Mouse (Mus musculus) heart, embryonic 16.5 days (tissue): ENCODE measurements at regions not wholly inside any gene's neighbourhood (a gene's known extent, or its start where the extent isn't known, plus 50 kb on each side); places are given as distances from the start of the nearest gene placed in this dataset.

Source experiments
- ATAC-seq: fragments of 200-750 bp; cut with Nextera tagmentation; replicated peaks from 2 replicates; pipeline ENCODE4 v1.8.0; 2017; ENCODE audit warnings: moderate number of reproducible peaks; ENCODE audit not compliant: insufficient read depth, low FRiP score; ENCODE audit errors: extremely low read depth
- H3K27ac ChIP-seq: fragments of 300-500 bp; sonication (generic); 2 replicates; pipeline ENCODE4 v1.5.1; 2014; ENCODE audit warnings: mild to moderate bottlenecking, low read length, control low read depth, moderate library complexity
- H3K27me3 ChIP-seq: fragments of 300-500 bp; sonication (generic); 2 replicates; pipeline ENCODE4 v1.6.1; 2014; ENCODE audit warnings: low read length, mixed read lengths; ENCODE audit not compliant: control insufficient read depth, insufficient read depth
- H3K36me3 ChIP-seq: fragments of 300-500 bp; sonication (generic); 2 replicates; pipeline ENCODE4 v1.6.1; 2014; ENCODE audit not compliant: control insufficient read depth, insufficient read depth
- H3K4me1 ChIP-seq: fragments of 300-500 bp; sonication (generic); 2 replicates; pipeline ENCODE4 v1.6.1; 2014; ENCODE audit warnings: low read length, mixed read lengths; ENCODE audit not compliant: control insufficient read depth, insufficient read depth
- H3K4me2 ChIP-seq: fragments of 300-500 bp; sonication (generic); 2 replicates; pipeline ENCODE4 v1.6.1; 2014; ENCODE audit warnings: low read depth, mild to moderate bottlenecking, control low read depth, low read length
- H3K4me3 ChIP-seq: fragments of 300-500 bp; sonication (generic); 2 replicates; pipeline ENCODE4 v1.5.1; 2014; ENCODE audit warnings: mild to moderate bottlenecking, control low read depth, low read length
- H3K9ac ChIP-seq: fragments of 300-500 bp; sonication (generic); 2 replicates; pipeline ENCODE4 v1.6.1; 2014; ENCODE audit warnings: low read length, control low read depth
- H3K9me3 ChIP-seq: fragments of 300-500 bp; sonication (generic); replicated peaks from 2 replicates; pipeline ENCODE4 v1.6.1; 2016; ENCODE audit warnings: low read length; ENCODE audit not compliant: control insufficient read depth
- WGBS: fragments of 180-500 bp; shearing (Covaris S2); extraction: QIAGEN DNeasy Blood & Tissue Kit; methylation state at CpG from one replicate; pipeline ENCODE4 v1.1.7; 2014; 5-methylcytosine and 5-hydroxymethylcytosine counted together

DNA sequence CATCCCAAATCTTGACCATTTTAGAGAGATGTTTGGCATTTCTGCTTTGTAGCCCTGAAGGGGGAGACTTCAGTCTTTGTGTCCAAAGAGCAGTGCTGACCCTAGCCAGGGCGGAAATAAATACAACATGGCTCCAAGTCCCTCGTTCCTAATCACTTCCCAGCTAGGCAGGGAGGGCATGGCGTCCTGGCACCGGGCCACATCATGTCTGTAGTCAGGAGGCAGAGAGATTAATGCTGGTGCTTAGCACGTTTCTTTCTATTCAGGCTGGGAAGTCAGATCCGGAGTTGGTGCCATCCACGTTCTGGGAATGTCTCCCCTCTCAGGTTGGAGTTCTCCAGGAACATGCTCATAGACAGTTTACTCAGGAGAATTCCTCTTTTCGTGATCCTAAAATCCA, 206.3 kb upstream of the Zfp64 start:
- H3K9ac ChIP-seq: no peak overlapping the region
- ATAC-seq: no peak

DNA sequence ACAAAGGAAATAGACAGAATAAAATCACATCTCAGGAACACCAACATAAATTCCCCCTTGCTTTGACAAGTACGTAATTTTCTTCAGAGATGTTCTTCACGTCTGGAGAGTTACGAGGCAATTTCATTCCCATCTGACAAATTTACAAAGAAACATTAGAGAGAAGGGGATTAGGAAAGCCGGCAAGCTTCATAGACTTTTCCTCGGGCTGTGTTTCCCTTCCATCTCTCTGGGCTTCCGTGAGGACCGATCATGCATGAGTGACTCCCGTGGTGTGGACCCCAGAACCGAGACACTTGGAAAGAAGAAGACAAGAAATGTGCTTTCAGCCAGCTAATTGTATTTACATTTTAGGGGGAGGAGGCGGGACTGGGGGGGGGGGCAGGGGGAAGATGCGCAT, 203.4 kb upstream of the Zfp64 start:
- Histone ChIP-seq H3K4me1 (no peaks in the 10 kb centered on the region), H3K4me3 (no peak overlapping the region), H3K4me2 (no peak overlapping the region), H3K9me3 (no peaks in the 10 kb centered on the region), H3K9ac (no peak overlapping the region), H3K27me3 (peaks cover 3% of the 10 kb centered on the region; the same call in 1 of the 2 replicates), H3K27ac (no peak overlapping the region), H3K36me3 (no peaks in the 10 kb centered on the region)
- ATAC-seq: no peak
- 57% methylated on average over 11 of the region's 11 CpGs for WGBS

More for the DNA sequence above, 206.3 kb upstream of the Zfp64 start:
- Histone ChIP-seq H3K36me3 (no peaks in the 10 kb centered on the region), H3K4me3 (no peak overlapping the region), H3K27ac (no peak overlapping the region), H3K4me1 (no peaks in the 10 kb centered on the region), H3K4me2 (no peak overlapping the region), H3K9me3 (no peaks in the 10 kb centered on the region), H3K27me3 (peaks cover 3% of the 10 kb centered on the region; the same call in 1 of the 2 replicates)
- 54% methylated on average over 8 of the region's 8 CpGs for WGBS

DNA sequence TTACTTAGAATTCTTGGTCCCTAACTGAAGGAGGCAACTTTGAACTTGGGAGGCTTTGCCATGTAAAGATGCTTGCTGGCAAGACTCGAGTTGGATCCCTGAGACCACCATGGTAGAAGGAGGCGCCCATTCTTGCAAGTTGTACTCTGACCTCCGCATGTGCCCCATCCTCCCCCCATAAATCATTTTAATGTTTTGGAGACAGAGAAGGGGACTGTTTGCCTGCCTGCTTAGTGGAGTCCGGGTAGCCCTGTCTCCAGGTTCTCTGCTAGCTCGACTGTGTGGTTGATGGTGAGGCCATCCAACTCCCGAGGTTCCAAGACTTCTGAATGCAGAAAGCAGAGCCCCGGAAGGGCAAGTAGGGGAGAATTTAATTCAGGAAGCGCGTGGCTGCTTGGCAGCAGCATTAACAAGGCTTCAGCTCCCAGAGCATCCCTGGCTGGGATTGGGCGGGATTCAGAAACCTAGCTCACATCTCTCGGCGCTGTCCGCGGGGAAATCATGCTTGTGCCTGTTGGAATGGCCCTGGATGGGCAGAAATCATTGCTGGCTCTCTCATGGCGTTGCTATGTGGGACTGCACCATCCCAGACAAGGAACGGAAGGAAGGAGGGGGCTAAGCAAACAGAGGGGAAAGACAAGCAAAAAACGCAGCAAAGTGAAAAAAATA, 202.8 kb upstream of the Zfp64 start:
- H3K9ac ChIP-seq: no peak overlapping the region
- 46% methylated on average over 17 of the region's 17 CpGs for WGBS
- H3K27ac ChIP-seq: no peak overlapping the region
- H3K4me3 ChIP-seq: no peak overlapping the region
- no peaks in the 10 kb centered on the region for H3K36me3 ChIP-seq
- H3K27me3 ChIP-seq: peaks cover 3% of the 10 kb centered on the region; the same call in 1 of the 2 replicates
- ATAC-seq: no peak
- H3K4me1 ChIP-seq: no peaks in the 10 kb centered on the region
- no peaks in the 10 kb centered on the region for H3K9me3 ChIP-seq
- H3K4me2 ChIP-seq: peak overlapping the region; percentile 41; the same call in 1 of the 2 replicates

DNA sequence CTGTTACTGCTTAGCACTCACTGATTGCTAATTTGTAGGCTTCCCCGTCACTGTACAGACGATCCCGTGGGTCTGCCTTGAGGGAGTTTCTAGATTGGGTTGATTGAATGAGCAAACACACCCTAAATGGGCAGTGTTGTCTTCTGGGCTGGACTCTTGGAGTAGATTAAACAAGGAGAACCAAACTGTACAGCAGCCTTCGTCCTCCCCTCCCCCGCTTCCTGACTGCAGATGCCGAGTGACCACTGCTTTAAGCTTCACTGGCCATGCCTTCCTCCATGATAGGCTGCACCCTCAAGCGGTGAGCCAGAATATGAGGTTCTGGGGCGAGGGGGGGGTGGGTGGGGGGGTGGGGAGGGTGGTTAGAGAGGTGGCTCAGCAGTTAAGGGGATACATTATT, 201.5 kb upstream of the Zfp64 start:
- no peaks in the 10 kb centered on the region for H3K9me3 ChIP-seq
- no peaks in the 10 kb centered on the region for H3K36me3 ChIP-seq
- H3K27ac ChIP-seq: no peak overlapping the region
- H3K9ac ChIP-seq: no peak overlapping the region
- H3K27me3 ChIP-seq: peaks cover 3% of the 10 kb centered on the region; the same call in 1 of the 2 replicates
- no peak overlapping the region for H3K4me2 ChIP-seq
- H3K4me3 ChIP-seq: no peak overlapping the region
- ATAC-seq: peak; percentile 38
- no peaks in the 10 kb centered on the region for H3K4me1 ChIP-seq
- WGBS: 57% methylated on average over 8 of the region's 8 CpGs

DNA sequence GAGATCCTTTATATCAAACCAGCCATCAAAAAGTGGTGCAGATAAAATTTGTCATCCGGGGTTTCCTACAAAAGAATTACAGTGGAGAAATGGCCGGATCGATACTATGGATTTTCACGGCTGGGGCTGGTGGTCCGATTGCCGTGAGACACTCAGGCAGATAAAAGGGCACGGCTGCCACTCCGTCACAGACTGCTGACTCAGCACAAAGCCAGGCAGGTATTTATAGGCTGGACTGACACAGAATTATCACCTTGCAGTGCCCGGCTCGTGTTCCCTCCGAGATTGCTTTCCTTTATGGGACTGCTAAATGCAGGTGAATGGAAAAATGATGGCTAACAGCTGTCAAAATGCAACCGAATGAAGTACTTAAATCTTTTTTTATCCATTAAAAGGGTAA, 199.5 kb upstream of the Zfp64 start:
- Histone ChIP-seq H3K9ac (no peak overlapping the region), H3K36me3 (no peaks in the 10 kb centered on the region), H3K4me2 (no peak overlapping the region), H3K9me3 (no peaks in the 10 kb centered on the region), H3K27me3 (peaks cover 3% of the 10 kb centered on the region; the same call in 1 of the 2 replicates), H3K4me1 (no peaks in the 10 kb centered on the region), H3K4me3 (no peak overlapping the region), H3K27ac (no peak overlapping the region)
- ATAC-seq: no peak
- WGBS: 70% methylated on average over 12 of the region's 12 CpGs

DNA sequence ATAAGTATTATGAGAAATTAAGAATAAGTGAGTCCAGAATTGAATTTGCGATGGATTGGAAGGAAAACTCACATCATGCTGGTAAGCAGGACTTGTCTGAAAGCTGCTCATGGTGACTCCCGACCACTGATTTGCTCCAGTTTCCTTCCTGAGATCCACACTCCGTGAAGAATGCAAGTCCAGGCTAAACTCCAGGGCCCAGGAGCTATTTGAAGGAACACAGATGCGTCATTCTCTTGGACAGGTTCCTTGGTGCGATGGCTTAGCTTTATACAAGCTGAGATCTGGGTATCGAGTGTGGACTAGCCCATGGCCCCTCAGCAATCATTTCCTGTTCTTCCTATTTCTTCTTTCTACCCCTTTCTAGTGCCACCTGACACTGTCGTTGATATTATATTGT, 192.3 kb upstream of the Zfp64 start:
- H3K4me2 ChIP-seq: no peak overlapping the region
- no peaks in the 10 kb centered on the region for H3K4me1 ChIP-seq
- no peak overlapping the region for H3K27ac ChIP-seq
- H3K9me3 ChIP-seq: no peaks in the 10 kb centered on the region
- no peak overlapping the region for H3K4me3 ChIP-seq
- no peaks in the 10 kb centered on the region for H3K36me3 ChIP-seq
- no peaks in the 10 kb centered on the region for H3K27me3 ChIP-seq
- H3K9ac ChIP-seq: no peak overlapping the region
- WGBS: 68% methylated on average over 7 of the region's 7 CpGs
- ATAC-seq: no peak

DNA sequence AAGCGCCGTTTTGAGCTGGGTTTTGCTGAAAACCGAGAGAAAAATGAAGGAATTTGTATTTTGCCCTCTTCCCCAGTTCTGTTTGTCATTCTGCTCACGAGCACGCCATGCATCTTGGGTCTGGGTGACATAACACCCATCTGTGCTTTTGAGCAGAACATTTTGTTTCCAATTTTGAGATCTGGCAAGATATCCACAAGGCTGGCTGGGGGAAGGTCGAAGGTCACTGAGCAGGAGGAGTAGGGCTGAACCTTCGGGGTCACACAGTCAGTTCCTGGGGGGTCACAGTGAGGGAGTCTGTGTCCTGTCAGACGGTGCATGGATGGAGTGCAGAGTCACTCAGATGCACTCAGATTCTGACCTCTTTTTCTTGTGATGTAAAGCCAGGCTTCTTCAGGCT, 186.8 kb upstream of the Zfp64 start:
- H3K9me3 ChIP-seq: no peaks in the 10 kb centered on the region
- H3K4me3 ChIP-seq: no peak overlapping the region
- 68% methylated on average over 8 of the region's 8 CpGs for WGBS
- H3K27ac ChIP-seq: no peak overlapping the region
- no peaks in the 10 kb centered on the region for H3K36me3 ChIP-seq
- no peak overlapping the region for H3K4me2 ChIP-seq
- no peak for ATAC-seq
- H3K27me3 ChIP-seq: no peaks in the 10 kb centered on the region
- H3K4me1 ChIP-seq: no peaks in the 10 kb centered on the region
- no peak overlapping the region for H3K9ac ChIP-seq

DNA sequence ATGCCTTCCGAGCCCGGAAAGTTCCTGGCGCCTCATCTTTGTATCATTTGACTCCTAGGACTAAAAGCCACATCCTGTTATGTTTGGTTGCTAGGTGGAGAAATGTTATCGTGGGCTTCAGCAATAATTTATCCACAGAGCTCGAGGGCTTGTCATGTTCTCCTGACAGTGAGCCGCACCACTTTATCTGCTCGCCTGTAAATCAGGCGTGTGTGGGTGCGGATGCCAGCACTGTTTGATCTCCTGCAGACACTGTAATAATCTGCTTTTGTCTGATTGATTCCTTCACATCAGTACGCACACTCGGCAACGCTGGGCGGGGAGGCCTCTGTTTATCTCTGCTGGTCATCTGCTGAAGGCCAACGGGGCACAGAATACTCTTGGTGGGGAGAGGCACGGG, 178.5 kb upstream of the Zfp64 start:
- peaks cover 5% of the 10 kb centered on the region for H3K4me1 ChIP-seq
- H3K9me3 ChIP-seq: no peaks in the 10 kb centered on the region
- no peak overlapping the region for H3K4me3 ChIP-seq
- 24% methylated on average over 15 of the region's 15 CpGs for WGBS
- H3K27me3 ChIP-seq: peaks cover 5% of the 10 kb centered on the region; the same call in 1 of the 2 replicates
- no peak overlapping the region for H3K27ac ChIP-seq
- no peak overlapping the region for H3K9ac ChIP-seq
- peak overlapping the region; percentile 25; the same call in 1 of the 2 replicates for H3K4me2 ChIP-seq
- ATAC-seq: no peak
- H3K36me3 ChIP-seq: no peaks in the 10 kb centered on the region

DNA sequence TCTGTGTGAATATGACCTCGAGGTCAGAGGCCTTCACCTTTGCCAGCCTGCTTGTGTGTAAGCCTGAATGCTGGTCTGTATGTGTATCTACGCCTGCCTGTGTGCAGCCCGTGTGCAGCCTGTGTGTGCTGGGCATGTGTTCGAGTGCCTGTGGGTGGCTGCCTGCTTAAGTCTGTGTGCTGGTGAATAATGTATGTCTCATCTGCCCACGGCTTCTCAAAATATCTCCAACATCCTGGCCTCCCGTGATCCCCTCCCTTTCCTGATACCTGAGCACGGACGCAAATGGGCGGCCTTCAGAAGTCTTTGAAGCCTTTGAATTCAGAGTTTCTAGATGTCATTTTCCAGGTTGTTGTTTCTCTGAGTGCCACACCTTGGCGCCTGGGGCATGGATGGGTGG, 170.1 kb upstream of the Zfp64 start:
- H3K36me3 ChIP-seq: no peaks in the 10 kb centered on the region
- no peak overlapping the region for H3K4me3 ChIP-seq
- H3K27ac ChIP-seq: no peak overlapping the region
- H3K27me3 ChIP-seq: no peaks in the 10 kb centered on the region
- H3K4me2 ChIP-seq: no peak overlapping the region
- 0 out of 2 replicates have a peak, but pooled peaks cover 10% of the 10 kb centered on the region for H3K9me3 ChIP-seq
- no peak overlapping the region for H3K9ac ChIP-seq
- WGBS: 86% methylated on average over 10 of the region's 10 CpGs
- no peaks in the 10 kb centered on the region for H3K4me1 ChIP-seq
- ATAC-seq: no peak
